Mouse (Mus musculus) frontal cortex, adult (tissue): ENCODE measurements around the gene Col9a2.
A peak's percentile ranks its signal among the peaks of the same experiment; 100 is the strongest.

Source experiments
- ATAC-seq: cut with Nextera tagmentation; 2 replicates; pipeline ENCODE4 v1.9.2; 2017; ENCODE audit warnings: mild to moderate bottlenecking, moderate library complexity, mixed read lengths; ENCODE audit not compliant: low TSS enrichment

Gene Col9a2

DNA sequence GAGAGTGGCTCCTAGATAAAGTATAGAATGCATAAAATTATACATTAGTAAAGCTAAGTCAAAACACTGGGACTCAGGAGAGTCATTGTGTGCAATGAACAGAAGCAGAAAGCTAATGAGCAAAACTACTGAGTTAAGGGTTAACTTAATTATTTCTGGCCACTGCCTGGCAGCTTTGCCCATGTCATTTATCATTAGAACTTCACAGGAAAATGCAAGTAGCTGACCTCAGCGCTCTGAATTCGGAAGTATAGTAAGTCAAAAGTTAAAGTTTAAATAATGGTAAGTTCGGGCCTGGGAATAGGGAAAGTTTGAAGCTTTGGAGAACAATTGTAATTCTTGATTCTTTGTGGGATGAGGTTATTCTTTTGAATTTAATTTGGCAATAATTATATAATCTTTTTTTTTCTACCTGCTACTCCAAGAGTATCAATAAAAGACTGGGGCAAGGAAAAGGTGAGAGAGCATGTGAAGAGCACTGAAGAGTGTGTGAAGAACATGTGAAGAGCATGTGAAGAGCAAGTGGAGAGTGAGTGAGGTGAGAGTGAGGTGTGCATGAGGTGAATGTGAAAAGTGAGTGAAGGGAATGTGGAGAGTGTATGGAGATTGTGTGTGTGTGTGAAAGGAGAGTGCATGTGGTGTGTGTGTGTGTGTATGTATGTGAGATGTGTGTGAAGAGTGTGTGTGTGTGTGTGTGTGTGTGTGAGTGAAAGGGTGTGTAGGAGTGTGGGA is 38.9 kb downstream of the Col9a2 start:
- ATAC-seq, result no peak

DNA sequence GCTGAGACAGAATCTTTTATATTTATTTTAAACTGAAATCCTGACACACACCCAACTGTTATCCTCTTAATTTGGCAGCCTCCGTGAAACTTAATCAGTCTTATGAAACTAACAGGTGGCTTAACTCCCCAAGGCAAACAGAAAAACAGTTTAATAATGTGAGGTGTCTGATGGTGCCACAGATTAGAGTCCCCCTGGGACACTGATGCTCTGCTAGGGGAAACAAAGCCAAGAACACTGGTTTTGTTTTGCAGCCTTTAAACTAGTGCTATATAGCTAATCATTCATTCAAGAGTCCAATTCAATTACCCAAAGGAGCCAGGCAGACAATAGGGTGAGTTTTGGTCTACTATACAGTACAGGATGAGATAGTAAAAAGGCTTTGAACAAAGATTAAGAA is 41.2 kb downstream of the Col9a2 start:
- no peak for ATAC-seq

DNA sequence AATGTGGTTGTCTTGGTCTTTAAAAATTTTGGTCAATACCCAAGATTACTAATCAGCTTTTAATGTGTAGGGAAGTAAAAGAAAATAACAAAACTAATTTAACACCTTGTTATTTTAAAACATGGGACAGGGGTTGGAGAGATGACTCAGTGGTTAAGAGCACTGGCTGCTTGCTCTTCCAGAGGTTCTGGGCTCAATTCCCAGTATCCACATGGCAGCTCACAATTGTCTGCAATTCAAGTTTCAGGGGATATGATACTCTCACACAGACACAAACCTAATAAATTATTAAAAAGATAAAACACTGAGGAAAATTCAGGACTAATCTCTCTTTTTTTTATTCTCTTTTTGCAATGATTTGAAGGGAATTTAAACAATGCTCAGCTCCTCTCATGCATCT is 45.3 kb downstream of the Col9a2 start:
- no peak for ATAC-seq

DNA sequence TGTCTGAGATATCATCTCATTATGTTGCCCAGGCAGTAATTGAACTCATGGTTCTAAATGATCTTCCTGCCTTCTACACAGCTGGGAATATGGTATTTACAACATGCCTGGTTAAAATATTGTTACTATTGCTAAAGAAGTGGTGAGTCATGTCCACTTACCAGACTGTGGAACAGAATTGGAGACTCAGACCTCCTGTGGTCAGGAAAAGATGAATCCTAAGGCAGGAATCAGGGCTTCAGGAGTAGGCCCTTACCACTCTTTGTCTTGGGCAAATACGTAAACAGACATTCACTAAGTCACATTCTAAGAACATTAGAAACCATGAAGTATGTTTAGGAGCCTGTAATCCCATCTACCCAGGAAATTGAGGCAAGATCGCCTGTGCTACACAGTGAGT is 49.5 kb downstream of the Col9a2 start:
- ATAC-seq, result no peak

DNA sequence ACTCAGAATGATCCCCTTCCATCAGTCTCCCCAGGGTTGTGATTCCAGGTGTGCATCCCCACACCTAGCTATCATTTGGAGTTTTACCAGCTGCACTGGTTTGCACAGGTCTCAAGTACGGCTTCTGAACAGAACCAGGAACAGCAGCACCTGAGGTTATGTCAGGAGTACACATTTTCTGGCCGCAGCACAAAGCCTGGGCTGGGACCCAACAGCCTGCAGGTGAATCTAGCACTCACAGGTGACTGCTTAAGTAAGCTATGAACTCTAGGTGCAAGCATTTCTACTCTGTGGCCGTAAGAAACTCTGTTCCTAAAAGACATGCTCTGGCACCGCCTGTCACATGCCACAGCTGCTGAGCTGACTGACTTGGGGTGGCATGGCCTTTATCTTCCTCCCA is 51.0 kb downstream of the Col9a2 start:
- no peak for ATAC-seq

DNA sequence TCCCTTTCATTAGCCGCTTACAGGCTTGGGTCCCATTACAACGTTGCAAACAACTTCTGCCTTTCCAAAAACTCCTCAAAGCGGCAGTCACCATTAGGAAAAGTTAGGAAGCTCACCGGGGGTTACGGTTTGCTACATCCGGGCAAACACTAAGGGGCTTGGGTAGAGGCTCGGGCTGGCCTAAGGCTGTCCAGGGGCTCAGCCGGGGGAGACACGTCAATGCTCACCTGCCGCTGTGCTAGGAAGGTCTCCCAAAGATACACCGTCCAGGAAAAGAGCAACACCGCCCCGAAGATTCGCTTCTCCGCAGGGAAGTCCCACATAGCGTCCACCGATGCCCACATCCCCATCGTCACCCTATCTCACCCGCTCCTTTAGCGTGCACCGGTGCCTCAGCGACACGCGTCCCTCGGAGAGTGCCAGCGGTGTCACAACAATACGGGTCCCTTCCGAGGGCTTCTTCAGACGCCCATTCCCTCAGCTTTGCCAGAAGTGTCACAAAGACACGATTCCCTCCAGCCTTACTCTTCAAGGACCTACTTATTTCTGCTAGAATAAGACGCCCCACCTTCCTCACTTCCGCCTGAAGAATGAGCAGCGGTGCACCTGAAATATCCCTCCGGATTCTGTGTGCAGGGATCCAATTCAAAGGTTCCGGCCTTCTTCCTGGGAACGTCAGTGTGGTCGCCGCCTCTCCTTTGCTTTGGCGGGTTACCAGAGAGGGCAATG is 58.6 kb downstream of the Col9a2 start, which contains the start of gene Zmpste24:
Gene Zmpste24 (minus strand): TSS at position 592 of the 729 bp plus-strand sequence.
- peak; percentile 97 for ATAC-seq

DNA sequence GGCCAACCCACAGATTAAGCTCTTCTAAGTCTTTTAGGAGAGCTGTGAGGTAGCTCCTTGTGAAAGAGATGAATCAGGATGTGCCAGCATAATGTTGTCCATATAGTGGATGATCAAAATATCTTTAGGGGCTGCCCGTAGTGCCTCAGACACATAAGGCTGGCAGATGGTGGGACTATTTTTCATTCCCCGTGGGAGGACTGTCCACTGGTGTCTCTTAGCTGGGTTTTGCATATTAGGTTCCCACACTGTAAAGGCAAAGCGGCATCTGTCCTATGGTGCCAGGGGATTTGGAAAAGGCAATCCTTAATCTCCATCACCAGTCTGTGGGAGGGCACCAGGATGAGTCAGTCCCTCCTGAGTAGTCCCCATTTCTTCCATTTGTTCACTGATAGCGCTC is 64.1 kb downstream of the Col9a2 start:
- peak; percentile 99 for ATAC-seq
